Mouse (Mus musculus) hindbrain, embryonic 16.5 days (tissue): ENCODE results near the gene Paqr7. TPM values are rescaled to one million over a fixed set of nuclear protein-coding genes. Genes with fewer than 3 reads are reported as not detected.

Experiments
- ATAC-seq: fragments of 200-750 bp; cut with Nextera tagmentation; 2 replicates; pipeline ENCODE4 v1.8.0; 2017; ENCODE audit warnings: moderate TSS enrichment, moderate library complexity
- H3K27ac ChIP-seq: fragments of 300-500 bp; sonication (generic); 2 replicates; pipeline ENCODE4 v1.5.1; 2014; ENCODE audit warnings: low read depth, mild to moderate bottlenecking, control low read depth, low read length, moderate library complexity
- H3K27me3 ChIP-seq: fragments of 300-500 bp; sonication (generic); replicated peaks from 2 replicates; pipeline ENCODE4 v1.6.1; 2014; ENCODE audit warnings: low read length; ENCODE audit not compliant: control insufficient read depth, insufficient read depth
- H3K36me3 ChIP-seq: fragments of 300-500 bp; sonication (generic); 2 replicates; pipeline ENCODE4 v1.6.1; 2014; ENCODE audit warnings: mild to moderate bottlenecking, low read length, moderate library complexity, mixed read lengths; ENCODE audit not compliant: control insufficient read depth, insufficient read depth
- H3K4me1 ChIP-seq: fragments of 300-500 bp; sonication (generic); 2 replicates; pipeline ENCODE4 v1.6.1; 2014; ENCODE audit warnings: low read depth, low read length; ENCODE audit not compliant: control insufficient read depth, insufficient read depth
- H3K4me2 ChIP-seq: fragments of 300-500 bp; sonication (generic); 2 replicates; pipeline ENCODE4 v1.6.1; 2014; ENCODE audit warnings: mild to moderate bottlenecking, low read length, control low read depth, moderate library complexity
- H3K4me3 ChIP-seq: fragments of 300-500 bp; sonication (generic); 2 replicates; pipeline ENCODE4 v1.5.1; 2014; ENCODE audit warnings: mild to moderate bottlenecking, low read length, control low read depth, moderate library complexity
- H3K9ac ChIP-seq: fragments of 300-500 bp; sonication (generic); 2 replicates; pipeline ENCODE4 v1.6.1; 2014; ENCODE audit warnings: low read depth, mild to moderate bottlenecking, control low read depth, low read length, moderate library complexity
- H3K9me3 ChIP-seq: fragments of 300-500 bp; sonication (generic); 2 replicates; pipeline ENCODE4 v1.6.1; 2014; ENCODE audit warnings: mild to moderate bottlenecking, low read length, moderate library complexity; ENCODE audit not compliant: control insufficient read depth
- WGBS: fragments of 180-500 bp; shearing (Covaris S2); extraction: QIAGEN DNeasy Blood & Tissue Kit; methylation state at CpG from one replicate; pipeline ENCODE4 v1.1.7; 2014; 5-methylcytosine and 5-hydroxymethylcytosine counted together
- polyA plus RNA-seq: library from polyadenylated mRNA; unstranded; fragments of >200 nt; fragmentation: Nextera tagmentation; extraction: Ambion mirVana; gene quantifications from 2 replicates; pipeline ENCODE4 v1.2.1, GENCODE M21; 2015

The Paqr7 gene
- polyA plus RNA-seq, 1 experiment from 2014 or later: 46.7 TPM

DNA sequence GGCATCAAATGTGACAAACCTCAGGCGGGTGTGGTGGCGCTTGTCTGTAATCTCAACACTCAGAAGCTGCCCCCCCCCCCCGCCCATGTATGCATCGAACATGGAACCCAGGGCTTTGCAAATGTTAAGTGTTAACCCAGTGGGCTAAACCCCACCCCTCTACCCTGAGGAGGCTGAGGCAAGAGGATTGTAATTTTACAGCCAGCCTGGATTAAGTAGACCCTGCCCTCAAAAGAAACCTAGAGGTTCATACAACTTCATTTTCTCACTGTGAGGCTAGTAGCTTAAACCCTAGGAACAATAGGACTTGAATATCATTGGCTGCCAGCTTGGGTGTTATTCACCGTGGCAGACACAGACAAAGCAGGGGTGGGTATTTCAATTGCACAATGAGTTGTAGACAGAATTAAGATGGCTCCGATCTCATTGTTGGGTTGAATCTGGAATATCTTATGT lies 27.1 kb upstream of the Paqr7 start:
- peak overlapping the region; percentile 97 for H3K9ac ChIP-seq
- peaks cover 49% of the 10 kb centered on the region for H3K4me1 ChIP-seq
- no peaks in the 10 kb centered on the region for H3K27me3 ChIP-seq
- peaks cover 25% of the 10 kb centered on the region for H3K36me3 ChIP-seq
- peak overlapping the region; percentile 99 for H3K27ac ChIP-seq
- H3K9me3 ChIP-seq: no peaks in the 10 kb centered on the region
- peak overlapping the region; percentile 96 for H3K4me3 ChIP-seq
- peak; percentile 22; the same call in 1 of the 2 replicates for ATAC-seq
- 5% methylated on average over 6 of the region's 6 CpGs for WGBS
- H3K4me2 ChIP-seq: peak overlapping the region; percentile 74

- Histone ChIP-seq H3K36me3 (peaks cover 30% of the 10 kb centered on the region), H3K27me3 (no peaks in the 10 kb centered on the region), H3K27ac (peak overlapping the region; percentile 99; the same call in 1 of the 2 replicates), H3K4me3 (peak overlapping the region; percentile 96), H3K9ac (peak overlapping the region; percentile 97), H3K9me3 (no peaks in the 10 kb centered on the region), H3K4me1 (peaks cover 52% of the 10 kb centered on the region), H3K4me2 (peak overlapping the region; percentile 74)
- 19% methylated on average over 3 of the region's 3 CpGs for WGBS
- no peak for ATAC-seq
Observed at GRCm38 (mm10) chr4:134469985-134470384, 26.5 kb upstream of the Paqr7 start.

DNA sequence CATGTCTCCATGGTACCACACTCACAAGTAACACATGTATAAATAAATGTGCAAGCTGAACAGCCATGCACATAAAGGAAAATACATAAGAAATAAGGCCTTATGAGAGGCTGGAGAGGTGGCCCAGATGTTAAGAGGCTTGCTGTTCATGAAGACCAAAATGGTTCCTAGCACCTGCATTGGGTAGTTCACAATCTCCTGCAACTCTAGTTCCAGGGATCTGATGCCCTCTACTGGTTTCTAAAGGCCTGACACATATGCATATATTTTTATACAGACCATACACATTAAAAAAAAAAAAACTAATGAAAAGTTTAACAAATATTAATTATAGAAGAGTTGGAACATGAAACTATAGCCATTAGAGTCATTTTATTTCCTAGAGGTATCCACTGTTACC lies 25.0 kb upstream of the Paqr7 start:
- Histone ChIP-seq H3K4me2 (peak overlapping the region; percentile 74), H3K36me3 (peaks cover 42% of the 10 kb centered on the region), H3K27ac (peak overlapping the region; percentile 49), H3K4me3 (peak overlapping the region; percentile 96), H3K9ac (peak overlapping the region; percentile 53), H3K4me1 (peaks cover 40% of the 10 kb centered on the region), H3K27me3 (no peaks in the 10 kb centered on the region), H3K9me3 (no peaks in the 10 kb centered on the region)
- no peak for ATAC-seq

- peak overlapping the region; percentile 39; the same call in 1 of the 2 replicates for H3K9ac ChIP-seq
- no peaks in the 10 kb centered on the region for H3K27me3 ChIP-seq
- H3K9me3 ChIP-seq: no peaks in the 10 kb centered on the region
- peak overlapping the region; percentile 32 for H3K4me2 ChIP-seq
- peaks cover 32% of the 10 kb centered on the region for H3K4me1 ChIP-seq
- WGBS: 31% methylated on average over 4 of the region's 4 CpGs
- ATAC-seq: no peak
- peaks cover 47% of the 10 kb centered on the region for H3K36me3 ChIP-seq
- H3K4me3 ChIP-seq: no peak overlapping the region
- H3K27ac ChIP-seq: peak overlapping the region; percentile 72
Observed at GRCm38 (mm10) chr4:134473764-134474163, 22.7 kb upstream of the Paqr7 start.

DNA sequence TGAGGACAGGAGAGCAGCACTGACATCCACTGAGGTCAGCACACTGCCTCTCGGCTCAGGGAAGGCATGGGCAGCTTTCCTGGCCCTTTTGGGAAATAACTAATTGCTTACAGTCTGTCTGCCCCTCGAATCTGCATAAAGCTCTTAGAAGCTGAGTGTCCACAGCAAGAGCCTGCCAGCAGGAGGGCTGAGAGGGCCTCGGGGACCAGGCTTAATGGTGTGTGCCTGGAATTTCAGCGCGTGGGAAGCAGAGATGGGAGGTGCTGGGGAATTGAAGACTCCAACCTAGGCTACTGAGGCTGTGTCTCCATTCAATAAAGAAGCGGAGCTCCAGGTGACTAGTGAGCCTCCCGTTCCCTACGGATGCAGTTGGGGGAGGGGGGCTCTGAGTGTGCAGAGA lies 22.3 kb upstream of the Paqr7 start:
- Histone ChIP-seq H3K9me3 (no peaks in the 10 kb centered on the region), H3K4me3 (no peak overlapping the region), H3K36me3 (peaks cover 47% of the 10 kb centered on the region), H3K4me2 (peak overlapping the region; percentile 32), H3K9ac (peak overlapping the region; percentile 39; the same call in 1 of the 2 replicates), H3K27me3 (no peaks in the 10 kb centered on the region), H3K4me1 (peaks cover 32% of the 10 kb centered on the region), H3K27ac (peak overlapping the region; percentile 72)
- 0 out of 2 replicates have a peak, but pooled peaks have one; percentile 16 for ATAC-seq
- 23% methylated on average over 8 of the region's 8 CpGs for WGBS

- peaks cover 22% of the 10 kb centered on the region for H3K4me1 ChIP-seq
- H3K9me3 ChIP-seq: no peaks in the 10 kb centered on the region
- no peak overlapping the region for H3K9ac ChIP-seq
- H3K4me2 ChIP-seq: no peak overlapping the region
- H3K27ac ChIP-seq: no peak overlapping the region
- H3K36me3 ChIP-seq: peaks cover 39% of the 10 kb centered on the region
- no peak overlapping the region for H3K4me3 ChIP-seq
- no peak for ATAC-seq
- WGBS: 84% methylated on average over 8 of the region's 8 CpGs
- H3K27me3 ChIP-seq: no peaks in the 10 kb centered on the region
Observed at GRCm38 (mm10) chr4:134476899-134477298, 19.6 kb upstream of the Paqr7 start.

- H3K9me3 ChIP-seq: no peaks in the 10 kb centered on the region
- peak; percentile 66 for ATAC-seq
- WGBS: 3% methylated on average over 9 of the region's 9 CpGs
- H3K4me2 ChIP-seq: no peak overlapping the region
- H3K4me3 ChIP-seq: no peak overlapping the region
- no peaks in the 10 kb centered on the region for H3K27me3 ChIP-seq
- H3K27ac ChIP-seq: 0 out of 2 replicates have a peak overlapping the region, but pooled peaks have one; percentile 50
- H3K4me1 ChIP-seq: peaks cover 11% of the 10 kb centered on the region
- peak overlapping the region; percentile 44; the same call in 1 of the 2 replicates for H3K9ac ChIP-seq
- H3K36me3 ChIP-seq: peaks cover 30% of the 10 kb centered on the region
Observed at GRCm38 (mm10) chr4:134478031-134478430, 18.5 kb upstream of the Paqr7 start.

GRCm38 (mm10) chr4:134479839-134480238 lies 16.7 kb upstream of the Paqr7 start:
- 89% methylated on average over 4 of the region's 4 CpGs for WGBS
- Histone ChIP-seq H3K27ac (no peak overlapping the region), H3K36me3 (peaks cover 18% of the 10 kb centered on the region)

GRCm38 (mm10) chr4:134480864-134481263 lies 15.6 kb upstream of the Paqr7 start:
- WGBS: 20% methylated on average over 6 of the region's 6 CpGs
- H3K27me3 ChIP-seq: no peaks in the 10 kb centered on the region

More at GRCm38 (mm10) chr4:134479839-134480238, 16.7 kb upstream of the Paqr7 start:
- Histone ChIP-seq H3K4me2 (no peak overlapping the region), H3K27me3 (no peaks in the 10 kb centered on the region), H3K9ac (no peak overlapping the region), H3K9me3 (no peaks in the 10 kb centered on the region), H3K4me3 (no peak overlapping the region), H3K4me1 (no peaks in the 10 kb centered on the region; the same call in 1 of the 2 replicates)
- ATAC-seq: no peak

More at GRCm38 (mm10) chr4:134480864-134481263, 15.6 kb upstream of the Paqr7 start:
- H3K4me3 ChIP-seq: no peak overlapping the region
- no peaks in the 10 kb centered on the region for H3K9me3 ChIP-seq
- ATAC-seq: no peak
- H3K27ac ChIP-seq: no peak overlapping the region
- no peak overlapping the region for H3K4me2 ChIP-seq
- peaks cover 8% of the 10 kb centered on the region for H3K36me3 ChIP-seq
- no peaks in the 10 kb centered on the region; the same call in 1 of the 2 replicates for H3K4me1 ChIP-seq
- no peak overlapping the region for H3K9ac ChIP-seq
